Mouse (Mus musculus) kidney, postnatal 25 days (tissue): ENCODE data around the gene Zfp213.
"Not testable (repeated sequence)": the region's sequence is repeated elsewhere in the genome, so short reads cannot be mapped to it uniquely, and the experiment has no call there.

Experiments used
- DNase-seq, 2 experiments: peaks; one replicate each; pipeline ENCODE4 v3.0.0; 2021; ENCODE audit warnings: mixed read lengths in 2 of 2

The Zfp213 gene

DNA sequence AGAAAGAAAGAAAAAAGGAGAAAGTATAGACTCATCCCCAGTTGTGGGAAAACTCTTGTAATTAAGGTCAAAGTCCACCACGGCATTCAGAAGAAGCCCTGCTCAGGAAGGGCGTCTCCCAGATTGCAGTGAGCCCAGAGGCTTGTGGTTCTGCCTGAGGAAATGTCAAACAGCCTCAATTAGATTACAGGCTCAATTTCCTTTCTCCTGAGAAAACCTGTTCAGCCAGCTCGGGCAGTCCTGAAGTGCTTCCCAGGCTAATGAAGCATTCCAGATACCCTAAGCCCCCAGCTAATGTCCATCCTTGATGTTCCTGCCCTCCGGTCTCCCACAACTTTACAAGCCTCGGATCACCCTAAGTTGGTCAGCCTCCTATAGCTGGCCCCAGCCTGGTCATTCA is 20.7 kb downstream of the Zfp213 start:
- DNase-seq = peak; percentile 25 to 41

DNA sequence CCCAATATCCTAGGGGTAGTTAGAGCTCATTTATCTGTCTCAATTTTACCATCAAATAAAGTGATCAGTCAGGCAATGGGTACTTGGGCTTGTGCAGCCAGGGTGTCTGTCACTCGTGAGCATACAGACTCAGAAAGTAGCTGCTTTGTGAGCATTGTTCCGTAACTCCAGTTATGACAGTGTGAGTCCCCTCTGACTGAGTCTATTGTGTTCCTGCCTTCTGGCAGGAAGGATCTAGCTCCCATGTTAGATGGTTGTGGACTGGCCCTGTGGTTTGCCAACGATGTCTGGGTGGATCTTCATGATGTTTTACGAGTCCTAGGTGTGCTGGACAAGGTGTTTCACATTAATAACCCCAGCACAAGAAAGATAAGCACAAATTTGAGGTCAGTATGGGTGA is 21.2 kb downstream of the Zfp213 start:
- no peak for DNase-seq

DNA sequence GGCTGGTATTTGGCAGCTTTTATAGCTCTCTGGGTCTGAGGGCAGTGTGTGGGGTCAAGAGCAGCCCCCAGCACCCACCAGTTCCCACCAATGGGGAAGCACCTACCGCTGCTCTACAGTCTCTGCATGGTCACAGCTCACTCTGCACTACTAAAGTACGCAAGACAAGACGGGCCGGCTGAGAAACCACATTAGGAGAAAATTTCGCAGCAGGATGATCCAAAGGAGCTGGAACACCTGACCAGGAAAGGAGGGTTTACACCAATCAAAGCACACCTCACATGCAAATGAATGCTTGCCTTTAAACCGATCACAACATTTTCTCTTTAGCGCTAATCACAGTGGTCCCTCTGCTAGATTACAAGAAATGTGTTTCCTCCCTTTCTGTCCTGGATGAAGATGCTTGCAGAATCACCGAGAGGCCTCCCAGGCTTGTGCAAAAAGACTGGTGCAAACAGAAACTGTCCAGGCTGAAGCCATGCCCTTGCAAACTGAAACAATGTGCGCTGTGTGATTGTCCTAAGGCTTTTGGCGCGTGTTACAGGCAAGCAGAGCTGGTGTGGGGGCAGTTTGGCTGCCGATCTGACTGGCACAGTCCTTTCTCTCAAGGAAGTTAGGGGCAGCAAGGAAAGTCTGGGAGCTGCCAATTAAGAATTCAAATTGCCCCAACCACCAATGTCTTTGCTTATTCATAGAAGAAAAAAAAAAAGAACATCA is 21.9 kb downstream of the Zfp213 start:
- DNase-seq = no peak

DNA sequence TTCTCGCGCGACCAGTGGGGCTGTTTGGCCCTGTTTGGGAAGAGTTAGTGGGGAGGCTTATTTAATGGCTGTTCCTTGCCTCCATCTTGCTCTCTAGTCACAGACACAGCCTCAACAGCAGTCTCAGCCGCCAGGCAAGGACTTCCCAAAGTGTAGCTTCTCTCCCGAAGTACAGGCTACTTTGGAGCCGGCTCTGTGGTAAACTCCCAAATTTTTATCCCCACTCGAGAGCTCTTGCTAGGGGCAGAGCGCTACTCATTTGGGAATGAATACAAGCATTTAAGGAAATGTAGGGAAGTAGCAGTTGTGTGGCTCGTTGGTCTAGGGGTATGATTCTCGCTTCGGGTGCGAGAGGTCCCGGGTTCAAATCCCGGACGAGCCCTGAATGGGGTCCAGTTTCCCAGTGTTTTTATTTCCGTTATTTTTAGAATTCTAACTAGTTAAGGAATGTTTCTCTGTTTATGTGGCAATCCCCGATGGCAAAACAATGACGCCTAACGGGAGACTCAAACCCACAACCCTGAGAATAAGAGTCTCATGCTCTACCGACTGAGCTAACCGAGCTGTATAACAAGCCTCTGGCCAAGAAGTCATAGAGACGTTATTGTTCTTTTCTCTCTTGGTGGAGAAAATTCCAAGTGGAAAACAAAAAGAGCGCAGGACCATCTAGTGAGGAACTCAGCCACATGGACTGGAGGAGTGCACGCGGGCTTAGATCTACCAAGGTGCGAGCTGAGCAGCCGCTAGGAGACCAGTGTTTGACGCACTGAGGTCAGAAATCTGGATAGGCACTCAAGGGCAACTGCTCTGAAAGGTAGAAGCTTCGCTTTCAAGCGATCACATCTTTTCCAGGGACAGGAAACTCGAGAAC is 23.2 kb downstream of the Zfp213 start:
- DNase-seq = no peak

DNA sequence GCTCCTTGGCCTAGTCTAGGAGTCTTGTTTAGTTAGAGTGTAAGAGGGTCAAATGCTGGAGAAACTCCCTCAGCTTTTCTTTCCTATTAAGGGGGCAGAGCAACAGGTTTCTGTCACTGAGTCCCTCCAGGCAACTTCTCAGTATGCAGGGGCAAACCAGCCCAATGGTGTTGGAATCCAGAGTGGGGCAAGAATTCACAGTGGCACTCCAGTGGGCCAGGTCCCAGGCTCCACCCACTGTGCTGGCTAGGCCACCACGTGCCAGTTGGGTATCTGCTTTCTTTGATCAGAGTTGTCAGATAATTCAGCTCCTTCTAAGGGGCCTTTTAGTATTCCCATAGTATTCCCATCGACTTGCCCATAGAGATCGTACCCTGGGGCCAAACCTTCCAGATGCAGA is 23.9 kb downstream of the Zfp213 start:
- no peak for DNase-seq

DNA sequence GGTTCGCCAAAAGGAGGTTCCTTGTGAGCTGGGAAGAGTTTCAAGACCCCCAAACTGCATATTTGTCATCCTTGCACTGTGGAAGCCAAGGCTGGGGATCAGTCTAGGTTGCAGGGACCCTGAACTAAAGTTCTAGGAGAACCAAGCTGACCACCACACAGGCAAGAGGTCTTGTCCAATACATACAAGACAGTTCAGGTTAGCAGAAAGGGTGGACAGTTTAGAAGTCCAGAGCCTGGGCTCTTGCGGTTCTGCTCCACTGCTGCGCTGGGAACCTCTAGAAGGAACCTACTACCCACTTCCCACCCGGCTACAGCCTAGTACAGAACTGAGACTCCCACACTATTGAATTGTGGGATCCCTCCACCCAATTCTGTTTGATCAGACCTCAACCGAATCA is 24.4 kb downstream of the Zfp213 start:
- no peak for DNase-seq

DNA sequence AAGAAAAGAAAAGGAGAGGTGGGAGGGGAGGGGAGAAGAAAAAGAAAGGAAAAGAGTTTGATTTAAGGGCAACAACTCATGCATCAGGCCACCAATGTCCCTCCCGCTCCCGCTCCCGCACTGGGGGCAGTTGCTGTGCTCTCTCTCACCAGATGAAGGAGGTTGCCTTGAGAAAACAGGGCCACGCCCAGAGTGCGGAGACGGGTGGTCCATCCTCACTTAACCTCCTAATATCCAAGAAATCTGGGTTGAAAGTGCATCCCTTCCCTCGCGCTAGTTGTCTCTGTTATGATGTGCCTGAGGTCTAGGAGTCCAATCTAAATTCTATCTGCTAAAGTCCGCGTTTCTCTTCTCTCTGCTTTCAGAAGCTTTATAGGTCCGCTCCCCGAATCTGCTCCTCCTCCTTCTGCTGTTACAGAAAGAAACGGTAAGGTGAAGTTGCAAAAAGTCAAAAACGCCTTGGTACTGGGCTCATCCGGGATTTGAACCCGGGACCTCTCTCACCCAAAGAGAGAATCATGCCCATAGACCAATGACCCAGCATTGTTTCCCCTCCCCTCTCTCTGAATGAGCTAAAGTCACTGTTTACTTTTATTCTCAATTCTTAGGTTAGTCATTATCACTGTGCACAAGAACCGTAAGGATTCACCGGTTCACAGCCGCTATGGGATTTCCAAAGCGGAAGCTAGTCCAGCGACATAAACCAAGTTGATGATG is 25.6 kb downstream of the Zfp213 start:
- DNase-seq = no peak

DNA sequence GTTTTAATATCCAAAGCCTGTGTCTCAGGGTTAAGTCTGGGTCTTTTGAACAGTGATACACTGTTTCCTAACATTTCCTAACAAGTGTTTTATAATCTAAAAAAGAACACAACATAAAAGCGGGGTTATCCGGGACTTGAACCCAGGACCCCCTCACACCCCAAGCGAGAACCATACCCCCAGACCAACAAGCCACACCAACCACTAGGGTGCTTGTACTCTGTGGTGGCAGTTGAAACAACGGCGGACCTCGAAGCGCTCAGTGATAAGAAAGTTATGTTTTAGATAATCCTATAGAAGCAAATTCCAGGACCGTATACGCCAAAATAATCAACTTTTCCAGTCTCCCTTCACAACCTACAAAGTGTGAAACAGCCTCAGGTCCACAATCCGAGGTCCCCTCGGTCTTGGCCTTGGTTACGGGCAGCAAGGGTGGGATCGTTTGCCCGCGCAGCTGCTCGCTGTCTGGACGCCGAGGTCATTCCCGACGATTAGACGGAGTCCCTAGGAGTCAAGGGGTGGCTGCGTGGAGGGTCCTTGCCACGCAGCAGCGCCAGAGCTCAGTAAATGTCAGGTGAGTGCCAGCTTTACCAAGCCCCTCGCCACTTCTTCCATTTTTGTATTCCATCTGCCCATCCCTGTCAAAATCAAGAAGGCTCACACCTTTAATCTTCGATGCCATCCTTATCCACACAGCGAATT is 26.3 kb downstream of the Zfp213 start:
- no peak for DNase-seq

DNA sequence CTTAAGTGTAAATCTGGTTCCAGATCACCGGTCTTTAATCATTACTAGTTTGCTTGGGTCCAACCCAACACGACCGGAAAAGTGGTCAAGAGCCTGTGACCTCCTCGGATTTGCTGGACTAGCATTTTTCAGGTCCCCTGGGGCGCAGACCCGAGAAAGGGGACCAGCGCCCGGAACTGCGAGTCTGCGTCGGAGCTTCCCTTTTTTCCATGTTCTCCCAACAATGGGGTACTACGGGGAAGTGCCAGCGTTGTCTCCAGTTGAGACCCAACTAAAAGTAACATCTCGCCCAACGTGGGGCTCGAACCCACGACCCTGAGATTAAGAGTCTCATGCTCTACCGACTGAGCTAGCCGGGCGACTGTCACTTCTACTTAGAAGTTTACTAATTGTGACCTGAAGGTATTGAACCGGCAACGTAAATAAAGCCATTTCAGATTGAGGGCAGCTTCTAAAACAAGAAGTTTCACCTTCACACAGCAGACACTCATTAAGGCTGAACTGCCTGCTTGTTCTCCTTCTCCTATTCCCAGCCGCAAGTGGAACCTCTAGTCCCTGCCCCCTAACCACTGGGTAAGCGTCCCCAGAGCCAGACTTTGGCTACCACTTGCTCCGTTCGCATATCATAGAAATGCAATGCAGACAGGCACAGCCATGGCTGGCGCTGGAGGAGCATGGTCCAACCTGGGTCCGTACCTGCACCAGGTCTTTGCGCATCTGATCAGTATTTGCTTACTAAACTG is 28.8 kb downstream of the Zfp213 start:
- DNase-seq = not testable (repeated sequence)

DNA sequence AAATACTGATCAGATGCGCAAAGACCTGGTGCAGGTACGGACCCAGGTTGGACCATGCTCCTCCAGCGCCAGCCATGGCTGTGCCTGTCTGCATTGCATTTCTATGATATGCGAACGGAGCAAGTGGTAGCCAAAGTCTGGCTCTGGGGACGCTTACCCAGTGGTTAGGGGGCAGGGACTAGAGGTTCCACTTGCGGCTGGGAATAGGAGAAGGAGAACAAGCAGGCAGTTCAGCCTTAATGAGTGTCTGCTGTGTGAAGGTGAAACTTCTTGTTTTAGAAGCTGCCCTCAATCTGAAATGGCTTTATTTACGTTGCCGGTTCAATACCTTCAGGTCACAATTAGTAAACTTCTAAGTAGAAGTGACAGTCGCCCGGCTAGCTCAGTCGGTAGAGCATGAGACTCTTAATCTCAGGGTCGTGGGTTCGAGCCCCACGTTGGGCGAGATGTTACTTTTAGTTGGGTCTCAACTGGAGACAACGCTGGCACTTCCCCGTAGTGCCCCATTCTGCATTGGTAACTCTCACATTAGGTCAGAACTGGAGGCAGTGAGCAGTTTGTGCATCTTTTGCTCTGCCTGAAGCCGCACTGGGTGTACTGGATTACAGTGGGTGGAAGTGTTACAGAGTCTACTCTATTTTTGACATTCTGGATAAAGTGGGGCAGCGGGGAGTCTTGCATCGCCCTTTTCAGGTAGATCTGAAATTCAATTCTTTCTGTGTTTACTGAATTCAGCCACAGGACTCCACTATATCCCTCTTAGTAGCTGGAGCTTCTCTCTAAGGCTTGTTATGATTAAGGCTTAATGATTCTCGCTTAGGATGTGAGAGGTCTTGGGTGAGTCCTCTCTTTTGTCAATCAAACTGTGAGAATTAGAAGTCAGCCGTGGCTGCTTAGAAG is 30.2 kb downstream of the Zfp213 start:
- DNase-seq = not testable (repeated sequence)

DNA sequence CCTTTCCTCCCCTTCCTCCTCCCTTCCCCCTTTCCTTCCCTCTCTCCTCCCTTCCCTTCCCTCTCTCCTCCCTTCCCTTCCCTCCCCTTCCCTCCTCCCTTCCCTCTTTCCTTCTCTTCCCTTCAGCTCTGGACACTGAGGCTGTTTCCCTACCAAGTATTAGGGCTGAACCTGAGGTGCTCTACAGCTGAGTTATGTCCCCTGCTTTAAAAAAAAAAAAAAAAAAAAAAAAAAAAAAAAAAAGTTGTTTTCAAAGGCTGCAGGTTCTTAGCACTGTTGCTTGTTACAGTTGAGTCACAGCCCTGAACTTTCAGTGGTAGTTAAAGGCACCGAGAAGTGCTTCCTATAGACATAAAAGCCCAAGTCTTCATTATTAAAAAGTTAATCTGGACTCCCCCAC is 32.6 kb downstream of the Zfp213 start:
- not testable (repeated sequence) for DNase-seq

DNA sequence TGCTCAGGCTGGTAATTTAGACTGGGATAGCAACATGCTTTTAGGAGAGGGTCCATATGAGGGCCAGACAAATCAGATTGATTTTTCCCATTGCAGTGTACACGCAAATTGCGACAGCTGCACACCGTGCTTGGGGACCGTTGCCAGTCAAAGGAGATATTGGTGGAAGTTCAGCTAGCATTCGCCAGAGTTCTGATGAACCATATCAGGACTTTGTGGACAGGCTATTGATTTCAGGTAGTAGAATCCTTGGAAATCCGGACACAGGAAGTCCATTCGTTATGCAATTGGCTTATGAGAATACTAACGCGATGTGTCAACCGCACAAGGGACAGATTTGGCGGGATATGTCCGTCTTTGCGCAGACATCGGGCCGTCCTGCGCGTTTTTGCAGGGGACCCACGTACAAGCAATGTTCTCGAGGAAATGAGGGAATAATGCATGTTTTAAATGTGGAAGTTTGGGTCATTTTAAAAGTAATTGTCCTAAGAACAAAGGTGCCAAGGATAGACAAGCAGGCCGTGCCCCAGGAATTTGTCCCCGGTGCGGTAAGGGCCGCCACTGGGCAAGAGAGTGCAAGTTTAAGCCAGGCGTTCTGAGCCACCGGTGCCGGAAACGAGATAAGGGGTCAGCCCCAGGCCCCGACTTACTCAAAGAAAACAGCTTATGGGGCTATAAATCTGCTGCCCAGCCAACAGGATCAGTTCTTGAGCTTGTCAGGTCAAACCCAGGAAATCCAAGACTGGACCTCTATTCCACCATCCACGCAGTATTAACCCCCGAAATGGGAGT is 40.9 kb downstream of the Zfp213 start:
- not testable (repeated sequence) for DNase-seq

DNA sequence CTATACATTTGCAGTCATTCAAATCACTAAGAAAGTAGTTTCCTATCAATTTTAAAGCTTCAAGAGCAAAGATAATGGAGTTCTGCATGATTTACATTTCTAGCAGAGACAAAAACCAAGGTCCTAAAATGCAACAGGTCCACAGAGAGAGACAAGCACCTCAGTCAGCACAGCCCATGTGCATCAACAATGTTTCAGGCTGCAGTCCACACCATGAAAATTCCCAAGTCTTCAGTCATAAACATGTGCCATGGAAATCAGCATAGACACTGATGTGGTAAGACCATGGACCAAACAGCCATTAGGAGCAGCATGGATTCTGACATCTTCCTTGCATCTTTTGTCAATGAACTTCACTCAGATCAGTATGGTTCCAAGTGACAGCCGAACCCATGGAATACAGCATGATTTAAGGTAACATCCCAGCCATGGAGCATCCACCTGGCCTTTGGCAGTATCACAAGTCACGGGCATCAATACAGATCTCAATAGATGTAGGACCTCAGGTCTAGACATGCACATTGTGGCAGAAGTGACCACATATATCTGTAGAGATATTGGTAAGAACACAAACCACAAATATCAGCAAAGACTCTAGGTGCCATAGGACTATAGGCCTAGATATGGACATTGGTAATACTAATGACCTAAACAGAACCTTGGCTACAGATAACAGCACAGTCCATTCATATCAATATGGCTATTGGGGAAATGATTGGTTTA is 45.2 kb downstream of the Zfp213 start:
- no peak for DNase-seq
